ENCODE assay signal across 8 mouse cellular contexts in genomic region chr2:10080310-10081010, GRCm38 (mm10). TPM values are rescaled to one million over a fixed set of nuclear protein-coding genes. Genes with fewer than 3 reads are reported as not detected.
A peak's percentile ranks its signal among the peaks of the same experiment; 100 is the strongest.
DNase-seq lines count a peak whose midpoint lies in the region; ATAC-seq lines count a peak whose summit lies in the region.

Gene Atp5c1 (minus strand): TSS chr2:10080510.
Gene Kin (plus strand): TSS chr2:10080593.

- no peaks in the 10 kb centered on the region for H3K27me3 ChIP-seq in hindbrain, embryonic 15.5 days

- peak within 1 kb of the TSS; percentile 98 for H3K9ac ChIP-seq in hindbrain, embryonic 15.5 days

- peak within 1 kb of the TSS; percentile 95 for H3K4me3 ChIP-seq in hindbrain, embryonic 15.5 days

- peak; percentile 98 for ATAC-seq in hindbrain, embryonic 15.5 days (ENCODE audit: low FRiP score, low read depth)

- peaks cover 39% of the 10 kb centered on the region for H3K4me1 ChIP-seq in hindbrain, embryonic 15.5 days (replicated peaks)

- peak within 1 kb of the TSS; percentile 76 for H3K4me2 ChIP-seq in hindbrain, embryonic 15.5 days

- under 1% methylated on average over 61 of the region's 61 CpGs for WGBS in hindbrain, embryonic 15.5 days

- H3K36me3 ChIP-seq in hindbrain, embryonic 15.5 days, result no peaks in the 10 kb centered on the region

- no peaks in the 10 kb centered on the region for H3K9me3 ChIP-seq in hindbrain, embryonic 15.5 days

- H3K27ac ChIP-seq in hindbrain, embryonic 15.5 days (replicated peaks), result peak within 1 kb of the TSS; percentile 96

- peak; percentile 97 for DNase-seq in R1 (ENCODE audit: low read depth, low spot score)
- peak; percentile 95 to 98 for DNase-seq in cerebellum, postnatal 25 days
- peak; percentile 89 to 92 for DNase-seq in frontal cortex, postnatal 25 days (ENCODE audit: low spot score in 2 of 2)
- peak; percentile 94 for DNase-seq in left cerebral cortex, adult 11 months (ENCODE audit: low spot score)
- DNase-seq in lung, postnatal 4 days, result peak; percentile 98
- DNase-seq in retina, postnatal 7 days (ENCODE audit: low read depth, low spot score), result peak; percentile 96
- peak; percentile 93 for DNase-seq in urinary bladder, adult 2 months (ENCODE audit: low spot score)

RNA-seq across cellular contexts. Expression of gene Atp5c1, which starts in this region (rescaled TPM):
- polyA plus RNA-seq in hindbrain, embryonic 15.5 days (2015; fragmentation: Nextera tagmentation; extraction: Ambion mirVana), result 565 and 586 TPM in 2 replicates
- 350 and 383 TPM in 2 replicates for polyA plus RNA-seq in urinary bladder, adult 2 months (2012; rRNA removed)

RNA-seq across cellular contexts. Expression of gene Kin, which starts in this region (rescaled TPM):
- 27.7 and 29.4 TPM in 2 replicates for polyA plus RNA-seq in hindbrain, embryonic 15.5 days (2015; fragmentation: Nextera tagmentation; extraction: Ambion mirVana)
- polyA plus RNA-seq in urinary bladder, adult 2 months (2012; rRNA removed), result 16.3 and 18.8 TPM in 2 replicates

Comparison
In these comparisons a context has a peak if more than half of its experiments do, and no peak if none do; other contexts are left out.
1. Peak in every context shown above with its lines: DNase-seq, ATAC-seq, H3K4me3 ChIP-seq and H3K27ac ChIP-seq.